Comparison of ENCODE assay signal across 16 mouse cellular contexts in the genomic region with DNA sequence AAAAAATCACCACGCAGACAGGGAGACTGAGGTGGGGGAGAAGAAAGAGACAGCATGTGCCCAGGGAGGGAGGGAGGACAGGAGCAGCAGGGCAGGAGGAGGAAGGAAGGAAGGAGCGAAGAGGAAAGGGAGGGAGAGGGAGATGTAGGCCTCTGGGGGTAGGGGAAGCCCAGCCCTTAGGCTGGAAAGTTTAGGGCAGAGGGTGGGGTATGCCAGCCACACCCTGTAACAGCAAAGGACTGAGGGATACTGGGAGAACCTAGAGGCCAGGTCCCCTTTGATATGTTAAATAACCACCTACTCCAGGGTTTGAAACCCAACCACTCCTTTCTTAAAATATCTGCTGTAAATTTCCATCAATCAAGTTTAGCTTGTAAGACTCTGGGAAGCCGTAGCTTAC.
"Had no signal": no experiment of that assay in that cellular context is flagged by ENCODE, and none has a peak within 500 bp of the region (broad histone marks: within the 10 kb centered on the region; RNA-seq: fewer than 3 reads in every experiment).

No protein-coding gene starts in this region.

- H3K4me1 ChIP-seq: megakaryocyte, embryonic 14.5 days; neural tube, embryonic 13.5 days; stomach, embryonic 15.5 days had no signal

- H3K27ac ChIP-seq: layer of hippocampus, adult 2 months; liver, embryonic 15.5 days; neural tube, embryonic 13.5 days; stomach, embryonic 15.5 days had no signal

- ATAC-seq: midbrain, embryonic 16.5 days had no signal

- H3K27me3 ChIP-seq: liver, embryonic 15.5 days; megakaryocyte, embryonic 14.5 days; neural tube, embryonic 13.5 days; stomach, embryonic 15.5 days had no signal

- H3K4me3 ChIP-seq: layer of hippocampus, adult 2 months; liver, embryonic 15.5 days; megakaryocyte, embryonic 14.5 days; neural tube, embryonic 13.5 days; stomach, embryonic 15.5 days had no signal

- H3K4me2 ChIP-seq: liver, embryonic 11.5 days; liver, embryonic 15.5 days; midbrain, embryonic 11.5 days; neural tube, embryonic 13.5 days; stomach, embryonic 15.5 days had no signal

- DNase-seq: kidney, adult 2 months; kidney, postnatal 36 days; lung, adult 2 months; lung, postnatal 10 days; lung, postnatal 4 days; right cerebral cortex, postnatal 14 days; thymus, adult 2 months; thymus, postnatal 25 days had no signal

- H3K36me3 ChIP-seq: liver, embryonic 15.5 days; neural tube, embryonic 13.5 days; stomach, embryonic 15.5 days had no signal

- H3K9ac ChIP-seq: liver, embryonic 15.5 days; neural tube, embryonic 13.5 days; stomach, embryonic 15.5 days had no signal

- H3K9me3 ChIP-seq: liver, embryonic 15.5 days; megakaryocyte, embryonic 14.5 days; neural tube, embryonic 13.5 days; stomach, embryonic 15.5 days had no signal
